ENCODE assay signal across 8 mouse cellular contexts in genomic region chr7:29000651-29001605, GRCm38 (mm10). TPM values are rescaled to one million over a fixed set of nuclear protein-coding genes. Genes with fewer than 3 reads are reported as not detected.
DNase-seq lines count a peak whose midpoint lies in the region; ATAC-seq lines count a peak whose summit lies in the region.

No protein-coding gene starts in this region.

- 5% methylated on average over 43 of the region's 43 CpGs for WGBS in forebrain, embryonic 12.5 days

- peak overlapping the region; percentile 75 for H3K4me2 ChIP-seq in forebrain, embryonic 12.5 days

- peak overlapping the region; percentile 55 for H3K9ac ChIP-seq in forebrain, embryonic 12.5 days

- H3K4me1 ChIP-seq in forebrain, embryonic 12.5 days = peaks cover 7% of the 10 kb centered on the region

- H3K27me3 ChIP-seq in forebrain, embryonic 12.5 days = peaks cover 21% of the 10 kb centered on the region

- intact Hi-C loops in left cerebral cortex, postnatal 25 days (cut with DNase I) = no loop called here

- H3K4me3 ChIP-seq in forebrain, embryonic 12.5 days (replicated peaks) = peak overlapping the region; percentile 45

- ATAC-seq in forebrain, embryonic 12.5 days (ENCODE audit: low FRiP score) = peak; percentile 82
- peak; percentile 86 to 94 for ATAC-seq in hematopoietic stem cell, adult 5-6 weeks (replicated peaks in 1 of 2; ENCODE audit: insufficient read depth in 1 of 2, low FRiP score in 2 of 2, low TSS enrichment in 1 of 2, low read depth in 1 of 2, poor library complexity in 2 of 2, severe bottlenecking in 2 of 2)
- ATAC-seq in megakaryocyte progenitor cell, adult 5-6 weeks (replicated peaks; ENCODE audit: poor library complexity) = peak; percentile 94

- peak; percentile 81 for DNase-seq in CD4-positive, CD25-positive, alpha-beta regulatory T cell, adult 2 months (ENCODE audit: low read depth, low spot score)
- peak; percentile 80 for DNase-seq in adrenal gland, postnatal 14 days
- peak; percentile 9 to 27 for DNase-seq in left cerebral cortex, postnatal 25 days (ENCODE audit: low spot score in 2 of 2)
- DNase-seq in right cerebral cortex, postnatal 25 days = peak; percentile 39
- no peak for DNase-seq in MN1 (ENCODE audit: low spot score)

- no peaks in the 10 kb centered on the region for H3K36me3 ChIP-seq in forebrain, embryonic 12.5 days (replicated peaks)

- H3K27ac ChIP-seq in forebrain, embryonic 12.5 days = peak overlapping the region; percentile 43; the same call in 1 of the 2 replicates

- H3K9me3 ChIP-seq in forebrain, embryonic 12.5 days = no peaks in the 10 kb centered on the region

RNA-seq across cellular contexts. Expression of gene Map4k1, which starts 19.1 kb away (rescaled TPM):
- 1.8 and 7.9 TPM in 2 replicates for total RNA-seq in adrenal gland, postnatal 14 days (2021)
- polyA plus RNA-seq in forebrain, embryonic 12.5 days (2016; fragmentation: Nextera tagmentation; extraction: Ambion mirVana) = 5.0 and 5.7 TPM in 2 replicates
- total RNA-seq in hematopoietic stem cell, adult 5-6 weeks (2017) = 63.0 and 69.6 TPM in 2 replicates
- 1 to 10 TPM; 1.7 to 1.8 TPM for total RNA-seq in left cerebral cortex, postnatal 25 days (2021)
- 38.5 and 49.8 TPM in 2 replicates for total RNA-seq in megakaryocyte progenitor cell, adult 5-6 weeks (2015)
- 62.8 and 65.6 TPM in 2 replicates for total RNA-seq in megakaryocyte progenitor cell, adult 5-6 weeks (2017)

RNA-seq across cellular contexts. Expression of gene Eif3k, which starts 19.3 kb away (rescaled TPM):
- total RNA-seq in adrenal gland, postnatal 14 days (2021) = 233 and 240 TPM in 2 replicates
- 314 and 342 TPM in 2 replicates for polyA plus RNA-seq in forebrain, embryonic 12.5 days (2016; fragmentation: Nextera tagmentation; extraction: Ambion mirVana)
- 321 and 414 TPM in 2 replicates for total RNA-seq in hematopoietic stem cell, adult 5-6 weeks (2017)
- total RNA-seq in left cerebral cortex, postnatal 25 days (2021) = 100 to 1,000 TPM; 175 to 185 TPM
- total RNA-seq in megakaryocyte progenitor cell, adult 5-6 weeks (2015) = 248 and 305 TPM in 2 replicates
- total RNA-seq in megakaryocyte progenitor cell, adult 5-6 weeks (2017) = 384 and 406 TPM in 2 replicates

RNA-seq across cellular contexts. Expression of gene Actn4, which starts 38.8 kb away (rescaled TPM):
- 271 and 282 TPM in 2 replicates for total RNA-seq in adrenal gland, postnatal 14 days (2021)
- 159 and 171 TPM in 2 replicates for polyA plus RNA-seq in forebrain, embryonic 12.5 days (2016; fragmentation: Nextera tagmentation; extraction: Ambion mirVana)
- 38.5 and 43.5 TPM in 2 replicates for total RNA-seq in hematopoietic stem cell, adult 5-6 weeks (2017)
- total RNA-seq in left cerebral cortex, postnatal 25 days (2021) = 100 to 1,000 TPM; 190 to 202 TPM
- 86.4 and 87.2 TPM in 2 replicates for total RNA-seq in megakaryocyte progenitor cell, adult 5-6 weeks (2015)
- 47.1 and 49.5 TPM in 2 replicates for total RNA-seq in megakaryocyte progenitor cell, adult 5-6 weeks (2017)
